Mouse (Mus musculus): ENCODE results near the gene Vhl.

DNA sequence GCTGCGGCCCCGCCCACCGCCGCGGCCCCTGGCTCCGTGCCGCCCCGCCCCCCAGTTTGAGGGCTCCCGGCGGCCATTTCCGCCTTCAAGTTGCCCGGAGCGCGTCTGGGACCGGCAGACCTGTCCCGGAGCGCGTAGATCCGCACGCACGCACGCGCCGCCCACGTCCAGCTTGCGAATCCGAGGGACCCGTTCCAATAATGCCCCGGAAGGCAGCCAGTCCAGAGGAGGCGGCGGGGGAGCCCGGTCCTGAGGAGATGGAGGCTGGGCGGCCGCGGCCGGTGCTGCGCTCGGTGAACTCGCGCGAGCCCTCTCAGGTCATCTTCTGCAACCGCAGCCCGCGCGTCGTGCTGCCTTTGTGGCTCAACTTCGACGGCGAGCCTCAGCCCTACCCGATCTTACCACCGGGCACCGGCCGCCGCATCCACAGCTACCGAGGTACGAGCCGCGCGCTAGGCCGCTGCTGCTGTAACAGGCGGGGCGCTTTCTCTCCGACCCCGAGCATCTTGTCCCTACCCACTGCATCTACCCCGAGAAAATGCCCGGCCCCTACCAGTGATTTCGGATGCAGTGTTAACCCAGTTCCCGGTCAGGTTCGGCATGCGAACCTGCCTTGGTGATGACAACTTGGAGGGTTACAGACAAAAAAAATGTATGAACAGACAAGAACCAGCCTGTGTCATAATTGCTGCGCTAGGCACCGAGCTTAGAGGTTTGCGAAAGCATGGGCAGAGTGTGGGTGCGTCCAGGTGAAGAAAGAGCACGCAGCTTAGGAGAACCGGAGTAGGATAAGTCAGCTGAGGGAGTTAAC lies at the start of gene Vhl:
- TF ChIP-seq CTCF (IDR thresholded peaks at IDR 0.05; ENCODE audit: control insufficient read depth, insufficient read depth, insufficient read length) (no peak), USF1 (IDR thresholded peaks at IDR 0.05; ENCODE audit: low read depth) (no peak), MYOG (IDR thresholded peaks at IDR 0.05; ENCODE audit: control insufficient read depth, extremely low read depth, insufficient read length) (no peak), CEBPB (IDR thresholded peaks at IDR 0.05; ENCODE audit: low read depth) (no peak)
